Mouse (Mus musculus): ENCODE results near the gene Tshz2.

Gene Tshz2

GRCm38 (mm10) chr2:170104396-170104795, 471.6 kb downstream of the Tshz2 start:
- no peak for DNase-seq (ENCODE audit: low read depth, low spot score)

- no peak for DNase-seq (ENCODE audit: low read depth, low spot score)
These were observed 473.2 kb downstream of the Tshz2 start for GRCm38 (mm10) chr2:170106000-170106399.

- no peak for DNase-seq (ENCODE audit: low read depth, low spot score)
These were observed 475.0 kb downstream of the Tshz2 start for GRCm38 (mm10) chr2:170107791-170108190.

- DNase-seq (ENCODE audit: low read depth, low spot score): no peak
These were observed 476.7 kb downstream of the Tshz2 start for GRCm38 (mm10) chr2:170109528-170109927.

GRCm38 (mm10) chr2:170110306-170110705, 477.5 kb downstream of the Tshz2 start:
- DNase-seq (ENCODE audit: low read depth, low spot score): no peak

- DNase-seq (ENCODE audit: low read depth, low spot score): peak; percentile 92
These were observed 484.0 kb downstream of the Tshz2 start for GRCm38 (mm10) chr2:170116704-170117281.

GRCm38 (mm10) chr2:170120139-170121027, 487.6 kb downstream of the Tshz2 start:
- DNase-seq (ENCODE audit: low read depth, low spot score): peak; percentile 96
